Mouse (Mus musculus): ENCODE results near the gene Exoc5.
"Not testable (repeated sequence)": the region's sequence is repeated elsewhere in the genome, so short reads cannot be mapped to it uniquely, and the experiment has no call there.

The Exoc5 gene

GRCm38 (mm10) chr14:49066274-49066823 lies at the start of gene Exoc5:
Gene Exoc5, minus strand, starts transcription at chr14:49066653.
- DNase-seq, result peak; percentile 98

- DNase-seq, result not testable (repeated sequence)
Observed at GRCm38 (mm10) chr14:49091755-49092154, 25.3 kb upstream of the Exoc5 start.

- DNase-seq, result no peak
Observed at GRCm38 (mm10) chr14:49091277-49091676, 24.8 kb upstream of the Exoc5 start.

GRCm38 (mm10) chr14:49090102-49090501 lies 23.6 kb upstream of the Exoc5 start:
- no peak for DNase-seq

GRCm38 (mm10) chr14:49089461-49090058 lies 23.1 kb upstream of the Exoc5 start:
- no peak for DNase-seq

- no peak for DNase-seq
Observed at GRCm38 (mm10) chr14:49088155-49089048, 21.9 kb upstream of the Exoc5 start.

- no peak for DNase-seq
Observed at GRCm38 (mm10) chr14:49086522-49086921, 20.1 kb upstream of the Exoc5 start.

- no peak for DNase-seq
Observed at GRCm38 (mm10) chr14:49078820-49079219, 12.4 kb upstream of the Exoc5 start.

- no peak for DNase-seq
Observed at GRCm38 (mm10) chr14:49074361-49074760, 7.9 kb upstream of the Exoc5 start.

GRCm38 (mm10) chr14:49073896-49074295 lies 7.4 kb upstream of the Exoc5 start:
- no peak for DNase-seq

- no peak for DNase-seq
Observed at GRCm38 (mm10) chr14:49072837-49073236, 6.4 kb upstream of the Exoc5 start.

GRCm38 (mm10) chr14:49065529-49066273 lies 752 bp downstream of the Exoc5 start, which contains the start of gene Ap5m1:
Gene Ap5m1, plus strand, starts transcription at chr14:49066097.
- no peak for DNase-seq

- no peak for DNase-seq
Observed at GRCm38 (mm10) chr14:49063838-49064237, 2.6 kb downstream of the Exoc5 start.

GRCm38 (mm10) chr14:49049492-49049891 lies 17.0 kb downstream of the Exoc5 start:
- DNase-seq, result no peak

GRCm38 (mm10) chr14:49045610-49046009 lies 20.8 kb downstream of the Exoc5 start:
- DNase-seq, result no peak

GRCm38 (mm10) chr14:49028991-49029390 lies 37.5 kb downstream of the Exoc5 start:
- DNase-seq, result no peak

- no peak for DNase-seq
Observed at GRCm38 (mm10) chr14:49027779-49028368, 38.6 kb downstream of the Exoc5 start.

GRCm38 (mm10) chr14:49027040-49027778 lies 39.2 kb downstream of the Exoc5 start:
- no peak for DNase-seq

GRCm38 (mm10) chr14:49019765-49020164 lies 46.7 kb downstream of the Exoc5 start:
- DNase-seq, result no peak

GRCm38 (mm10) chr14:49008399-49009189 lies 57.9 kb downstream of the Exoc5 start:
- DNase-seq, result no peak

GRCm38 (mm10) chr14:49007979-49008378 lies 58.5 kb downstream of the Exoc5 start:
- DNase-seq, result no peak
